Mouse (Mus musculus) limb, embryonic 15.5 days (tissue): ENCODE results near the gene Twistnb. TPM values are rescaled to one million over a fixed set of nuclear protein-coding genes. Genes with fewer than 3 reads are reported as not detected.

Experiments used
- ATAC-seq: fragments of 200-750 bp; cut with Nextera tagmentation; 2 replicates; pipeline ENCODE4 v1.8.0; 2017; ENCODE audit warnings: low read depth, moderate TSS enrichment; ENCODE audit not compliant: insufficient number of reproducible peaks, low FRiP score, low TSS enrichment
- H3K27ac ChIP-seq: fragments of 300-500 bp; sonication (generic); 2 replicates; pipeline ENCODE4 v1.5.1; 2015; ENCODE audit warnings: moderate library complexity, mild to moderate bottlenecking, inconsistent platforms
- H3K27me3 ChIP-seq: fragments of 300-500 bp; sonication (generic); 2 replicates; pipeline ENCODE4 v1.6.1; 2015; ENCODE audit warnings: inconsistent platforms
- H3K36me3 ChIP-seq: fragments of 300-500 bp; sonication (generic); 2 replicates; pipeline ENCODE4 v1.6.1; 2015; ENCODE audit warnings: inconsistent platforms
- H3K4me1 ChIP-seq: fragments of 300-500 bp; sonication (generic); 2 replicates; pipeline ENCODE4 v1.6.1; 2015; ENCODE audit warnings: inconsistent platforms
- H3K4me2 ChIP-seq: fragments of 300-500 bp; sonication (generic); 2 replicates; pipeline ENCODE4 v1.6.1; 2015; ENCODE audit warnings: mild to moderate bottlenecking, inconsistent platforms
- H3K4me3 ChIP-seq: fragments of 300-500 bp; sonication (generic); 2 replicates; pipeline ENCODE4 v1.5.1; 2015; ENCODE audit warnings: mild to moderate bottlenecking, inconsistent platforms
- H3K9ac ChIP-seq: fragments of 300-500 bp; sonication (generic); 2 replicates; pipeline ENCODE4 v1.6.1; 2015; ENCODE audit warnings: inconsistent platforms
- H3K9me3 ChIP-seq: fragments of 300-500 bp; sonication (generic); 2 replicates; pipeline ENCODE4 v1.6.1; 2016; ENCODE audit warnings: inconsistent platforms
- WGBS: fragments of 180-500 bp; shearing (Covaris S2); methylation state at CpG from one replicate; pipeline ENCODE4 v1.1.7; 2015; 5-methylcytosine and 5-hydroxymethylcytosine counted together
- polyA plus RNA-seq: library from polyadenylated mRNA; unstranded; fragments of >200 nt; fragmentation: Nextera tagmentation; extraction: Ambion mirVana; gene quantifications from 2 replicates; pipeline ENCODE4 v1.2.1, GENCODE M21; 2015

Gene Twistnb
- polyA plus RNA-seq, 1 experiment from 2014 or later: 50.3 TPM

DNA sequence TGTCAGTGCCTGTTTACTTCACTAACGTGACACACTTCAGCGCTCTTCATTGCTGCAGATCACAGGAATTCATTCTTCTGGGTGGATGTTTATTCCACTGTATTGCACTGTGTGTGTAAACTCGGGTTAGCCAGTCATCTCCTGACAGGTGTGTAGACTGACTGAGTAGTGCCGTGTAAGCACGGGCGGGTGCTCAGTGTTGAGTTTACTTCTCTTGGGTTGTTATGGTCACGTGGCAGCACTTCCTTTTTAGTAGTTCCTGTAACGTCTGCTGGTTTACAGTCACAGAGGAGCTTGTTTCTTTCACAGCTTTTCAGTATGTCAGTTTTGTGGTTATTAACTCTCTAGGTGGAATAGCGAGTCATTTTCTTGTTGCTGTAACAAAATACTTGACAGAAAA, 4.4 kb downstream of the Twistnb start:
- Histone ChIP-seq H3K27ac (no peak overlapping the region), H3K9ac (no peak overlapping the region), H3K9me3 (no peaks in the 10 kb centered on the region), H3K4me1 (peaks cover 6% of the 10 kb centered on the region; the same call in 1 of the 2 replicates), H3K4me3 (no peak overlapping the region), H3K27me3 (no peaks in the 10 kb centered on the region), H3K4me2 (no peak overlapping the region), H3K36me3 (peaks cover 20% of the 10 kb centered on the region)
- ATAC-seq: no peak
- WGBS: 83% methylated on average over 9 of the region's 9 CpGs

DNA sequence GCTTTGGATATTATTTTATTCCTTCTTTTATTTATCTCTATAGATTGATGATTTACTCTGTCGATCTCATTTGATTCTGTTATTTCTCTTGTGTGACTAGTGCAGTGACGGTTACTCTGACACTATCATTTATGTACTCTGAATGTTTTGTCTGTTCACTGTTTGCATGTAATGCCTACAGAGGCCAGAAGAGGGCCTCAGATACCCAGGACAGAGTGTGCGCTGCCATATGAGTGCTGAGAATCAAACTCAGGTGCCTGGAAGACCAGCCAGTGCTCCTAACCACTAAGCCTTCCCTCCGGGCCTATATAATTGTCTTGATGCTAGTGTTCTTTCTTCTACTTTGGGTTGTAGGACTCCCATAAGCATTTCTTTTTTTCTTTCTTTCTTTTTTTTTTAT, 5.3 kb downstream of the Twistnb start:
- Histone ChIP-seq H3K4me2 (no peak overlapping the region), H3K27me3 (no peaks in the 10 kb centered on the region), H3K27ac (no peak overlapping the region), H3K9me3 (no peaks in the 10 kb centered on the region), H3K36me3 (peaks cover 21% of the 10 kb centered on the region), H3K4me3 (no peak overlapping the region), H3K4me1 (peaks cover 6% of the 10 kb centered on the region; the same call in 1 of the 2 replicates), H3K9ac (no peak overlapping the region)
- WGBS: 96% methylated on average over 4 of the region's 4 CpGs
- no peak for ATAC-seq

DNA sequence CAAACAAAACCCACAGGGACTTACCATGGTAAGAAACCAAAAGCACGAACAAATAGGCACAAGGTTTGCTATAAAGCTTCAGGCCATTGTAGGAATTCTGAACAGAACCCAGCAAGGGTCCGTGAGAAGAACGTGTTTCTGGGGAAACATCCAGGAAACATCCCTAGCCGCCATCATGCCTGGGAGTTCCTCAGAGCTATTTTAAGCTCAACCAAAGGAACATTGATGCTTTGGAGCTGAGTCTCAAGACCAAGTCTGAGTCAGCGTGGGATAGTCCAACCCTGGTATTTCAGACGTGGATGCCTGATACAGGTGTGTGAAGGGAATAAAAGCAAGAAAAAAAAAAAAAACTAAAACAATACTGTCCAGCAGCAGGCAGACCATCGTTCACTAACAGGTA, 26.0 kb downstream of the Twistnb start:
- no peaks in the 10 kb centered on the region for H3K9me3 ChIP-seq
- no peak overlapping the region for H3K4me3 ChIP-seq
- H3K9ac ChIP-seq: no peak overlapping the region
- WGBS: 69% methylated on average over 7 of the region's 7 CpGs
- no peak for ATAC-seq
- no peaks in the 10 kb centered on the region for H3K27me3 ChIP-seq
- no peaks in the 10 kb centered on the region for H3K36me3 ChIP-seq
- no peak overlapping the region for H3K4me2 ChIP-seq
- H3K27ac ChIP-seq: no peak overlapping the region
- no peaks in the 10 kb centered on the region for H3K4me1 ChIP-seq

DNA sequence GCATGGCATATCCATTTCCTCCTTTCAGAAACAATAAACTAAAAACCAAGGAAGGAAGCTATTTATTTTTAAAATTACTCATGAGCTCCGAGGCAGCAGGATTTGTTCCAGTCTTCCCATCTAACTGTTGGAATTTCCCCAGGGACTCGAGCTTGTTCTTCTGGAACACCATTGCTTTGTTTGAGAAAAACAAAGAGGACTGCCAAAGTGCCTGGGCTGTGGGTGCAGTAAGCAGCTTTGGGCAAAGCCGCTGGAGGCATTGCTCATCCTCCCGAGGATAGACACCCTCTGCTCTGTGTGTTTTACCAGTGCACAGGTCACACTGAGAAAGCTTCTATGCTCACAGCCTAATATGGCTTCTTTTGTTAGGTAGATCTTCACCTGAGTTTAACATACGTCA, 26.8 kb downstream of the Twistnb start:
- Histone ChIP-seq H3K36me3 (no peaks in the 10 kb centered on the region), H3K4me1 (no peaks in the 10 kb centered on the region), H3K9me3 (no peaks in the 10 kb centered on the region), H3K9ac (no peak overlapping the region), H3K4me3 (no peak overlapping the region), H3K4me2 (no peak overlapping the region), H3K27me3 (no peaks in the 10 kb centered on the region), H3K27ac (no peak overlapping the region)
- no peak for ATAC-seq
- 53% methylated on average over 5 of the region's 5 CpGs for WGBS

DNA sequence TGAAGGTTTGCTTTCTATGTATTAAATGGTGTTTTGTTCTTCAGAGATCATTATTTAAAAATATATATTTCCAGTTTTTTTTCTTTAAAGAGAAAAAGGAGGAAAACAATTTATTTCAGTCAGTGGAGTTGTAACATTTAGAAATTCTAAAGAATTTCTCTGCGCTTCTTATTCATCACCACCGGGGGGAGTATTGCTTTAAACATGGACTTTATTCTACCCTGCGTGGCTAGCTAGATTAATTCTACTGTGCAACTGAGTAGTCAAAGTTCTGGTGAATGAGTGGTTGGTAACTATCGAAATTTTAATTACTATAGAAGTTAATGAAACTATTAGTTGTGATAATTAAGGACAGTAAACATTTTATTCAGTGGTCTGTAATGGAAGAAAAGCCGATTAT, 51.5 kb downstream of the Twistnb start:
- no peak overlapping the region for H3K27ac ChIP-seq
- no peaks in the 10 kb centered on the region for H3K36me3 ChIP-seq
- no peak overlapping the region for H3K4me3 ChIP-seq
- no peaks in the 10 kb centered on the region for H3K9me3 ChIP-seq
- H3K27me3 ChIP-seq: no peaks in the 10 kb centered on the region
- no peaks in the 10 kb centered on the region for H3K4me1 ChIP-seq
- H3K4me2 ChIP-seq: no peak overlapping the region
- ATAC-seq: no peak
- WGBS: 15% methylated on average over 5 of the region's 5 CpGs
- H3K9ac ChIP-seq: no peak overlapping the region

DNA sequence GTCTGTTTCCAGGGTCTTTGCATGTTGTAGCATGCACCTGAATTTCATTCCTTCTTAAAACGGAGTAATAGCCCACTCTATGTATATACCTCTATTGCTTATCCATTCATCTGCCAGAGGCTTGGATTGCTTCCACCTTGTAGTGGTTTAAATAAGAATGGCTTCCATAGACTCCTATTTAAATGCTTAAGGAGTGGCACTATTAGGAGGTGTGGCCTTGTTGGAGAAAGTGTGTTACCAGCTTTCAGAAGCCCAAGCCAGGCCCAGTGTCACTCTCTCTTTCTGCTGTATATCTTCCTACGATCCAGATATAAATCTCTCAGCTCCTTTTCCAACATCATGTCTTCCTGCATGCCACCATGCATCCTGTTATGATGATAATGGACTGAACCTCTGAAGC, 53.5 kb downstream of the Twistnb start:
- H3K36me3 ChIP-seq: no peaks in the 10 kb centered on the region
- H3K9ac ChIP-seq: no peak overlapping the region
- no peaks in the 10 kb centered on the region for H3K27me3 ChIP-seq
- 63% methylated on average over 2 of the region's 2 CpGs for WGBS
- ATAC-seq: no peak
- H3K4me2 ChIP-seq: no peak overlapping the region
- H3K4me1 ChIP-seq: no peaks in the 10 kb centered on the region
- no peak overlapping the region for H3K27ac ChIP-seq
- H3K9me3 ChIP-seq: no peaks in the 10 kb centered on the region
- no peak overlapping the region for H3K4me3 ChIP-seq

Other genes starting within 250 kb of the Twistnb start
- not detected in 2 replicates for gene Efcab10, start 34.8 kb upstream of the Twistnb start, polyA plus RNA-seq